ENCODE assay signal across 8 mouse cellular contexts in genomic region chrX:20687519-20688067, GRCm38 (mm10). TPM values are rescaled to one million over a fixed set of nuclear protein-coding genes. Genes with fewer than 3 reads are reported as not detected.
DNase-seq lines count a peak whose midpoint lies in the region; ATAC-seq and TF ChIP-seq lines count a peak whose summit lies in the region.

Gene Cdk16 (plus strand): TSS chrX:20687954.

- peaks cover 39% of the 10 kb centered on the region for H3K4me1 ChIP-seq in erythroblast, embryonic 14.5 days (ENCODE audit: control insufficient read depth)
- H3K4me1 ChIP-seq in heart, embryonic 11.5 days (ENCODE audit: control insufficient read depth, insufficient read depth, low read length) = no peaks in the 10 kb centered on the region
- H3K4me1 ChIP-seq in liver, embryonic 13.5 days (replicated peaks) = peaks cover 25% of the 10 kb centered on the region
- peaks cover 4% of the 10 kb centered on the region; the same call in 1 of the 2 replicates for H3K4me1 ChIP-seq in stomach, embryonic 16.5 days (ENCODE audit: control insufficient read depth, insufficient read depth, low read length)

- peak; percentile 4; the same call in 1 of the 2 replicates for TF ChIP-seq POLR2A in brain, embryonic 14.5 days (IDR thresholded peaks at IDR 0.05; ENCODE audit: borderline replicate concordance, extremely low read depth, insufficient read depth, insufficient read length, poor library complexity, severe bottlenecking)

- H3K4me3 ChIP-seq in erythroblast, embryonic 14.5 days (replicated peaks) = peak within 1 kb of the TSS; percentile 88
- peak within 1 kb of the TSS; percentile 67 for H3K4me3 ChIP-seq in heart, embryonic 11.5 days (ENCODE audit: low read depth, low read length)
- H3K4me3 ChIP-seq in liver, embryonic 13.5 days (replicated peaks) = peak within 1 kb of the TSS; percentile 81
- H3K4me3 ChIP-seq in stomach, embryonic 16.5 days (replicated peaks; ENCODE audit: low read length) = peak within 1 kb of the TSS; percentile 69

- WGBS in heart, embryonic 11.5 days (ENCODE audit: insufficient replicate concordance) = 15% methylated on average over 16 of the region's 16 CpGs
- WGBS in liver, embryonic 13.5 days (ENCODE audit: insufficient replicate concordance) = 10% methylated on average over 16 of the region's 16 CpGs
- WGBS in stomach, embryonic 16.5 days = 14% methylated on average over 16 of the region's 16 CpGs

- ATAC-seq in heart, embryonic 11.5 days (replicated peaks; ENCODE audit: insufficient number of reproducible peaks, low FRiP score, low TSS enrichment) = peak; percentile 91
- ATAC-seq in liver, embryonic 13.5 days (ENCODE audit: low read depth) = peak; percentile 92
- peak; percentile 95 for ATAC-seq in stomach, embryonic 16.5 days (ENCODE audit: insufficient read depth, low FRiP score)

- H3K27ac ChIP-seq in heart, embryonic 11.5 days (ENCODE audit: low read depth, low read length) = peak within 1 kb of the TSS; percentile 97
- H3K27ac ChIP-seq in liver, embryonic 13.5 days = peak within 1 kb of the TSS; percentile 90
- peak within 1 kb of the TSS; percentile 97 for H3K27ac ChIP-seq in stomach, embryonic 16.5 days (ENCODE audit: low read length)

- H3K9ac ChIP-seq in heart, embryonic 11.5 days (ENCODE audit: low read depth, low read length) = peak within 1 kb of the TSS; percentile 87
- H3K9ac ChIP-seq in liver, embryonic 13.5 days = peak within 1 kb of the TSS; percentile 94
- H3K9ac ChIP-seq in stomach, embryonic 16.5 days (ENCODE audit: low read length) = peak within 1 kb of the TSS; percentile 92

- H3K27me3 ChIP-seq in erythroblast, embryonic 14.5 days (ENCODE audit: control insufficient read depth) = no peaks in the 10 kb centered on the region
- no peaks in the 10 kb centered on the region for H3K27me3 ChIP-seq in heart, embryonic 11.5 days (ENCODE audit: control insufficient read depth, insufficient read depth, low read length)
- H3K27me3 ChIP-seq in liver, embryonic 13.5 days = no peaks in the 10 kb centered on the region
- no peaks in the 10 kb centered on the region for H3K27me3 ChIP-seq in stomach, embryonic 16.5 days (ENCODE audit: control insufficient read depth, insufficient read depth, low read length)

- no peak for TF ChIP-seq CTCF in brain, embryonic 14.5 days (IDR thresholded peaks at IDR 0.05; ENCODE audit: borderline replicate concordance, extremely low read depth, insufficient read depth, insufficient read length)

- peaks cover 44% of the 10 kb centered on the region for H3K36me3 ChIP-seq in erythroblast, embryonic 14.5 days (ENCODE audit: control insufficient read depth)
- H3K36me3 ChIP-seq in heart, embryonic 11.5 days (ENCODE audit: control insufficient read depth, insufficient read depth, low read length) = peaks cover 3% of the 10 kb centered on the region; the same call in 1 of the 2 replicates
- peaks cover 13% of the 10 kb centered on the region for H3K36me3 ChIP-seq in liver, embryonic 13.5 days
- 0 out of 2 replicates have a peak, but pooled peaks cover 5% of the 10 kb centered on the region for H3K36me3 ChIP-seq in stomach, embryonic 16.5 days (ENCODE audit: control insufficient read depth, insufficient read depth, low read length)

- H3K9me3 ChIP-seq in erythroblast, embryonic 14.5 days (ENCODE audit: control insufficient read depth, low read length) = peaks cover 2% of the 10 kb centered on the region; the same call in 1 of the 2 replicates
- no peaks in the 10 kb centered on the region for H3K9me3 ChIP-seq in heart, embryonic 11.5 days (replicated peaks; ENCODE audit: control insufficient read depth, low read length)
- H3K9me3 ChIP-seq in liver, embryonic 13.5 days (replicated peaks) = no peaks in the 10 kb centered on the region
- no peaks in the 10 kb centered on the region for H3K9me3 ChIP-seq in stomach, embryonic 16.5 days (replicated peaks; ENCODE audit: control insufficient read depth, low read length)

- DNase-seq in CD4-positive helper T cell, adult 2 months (ENCODE audit: low read depth, low spot score) = peak; percentile 94
- DNase-seq in brain, embryonic 14.5 days (ENCODE audit: low read depth) = peak; percentile 97
- DNase-seq in kidney, postnatal 14 days = peak; percentile 93
- DNase-seq in liver, embryonic 13.5 days = peak; percentile 84
- DNase-seq in neural tube, embryonic 10.5 days (ENCODE audit: extremely low spot score, low spot score) = peak; percentile 71

- peak within 1 kb of the TSS; percentile 74 for H3K4me2 ChIP-seq in heart, embryonic 11.5 days
- peak within 1 kb of the TSS; percentile 80 for H3K4me2 ChIP-seq in liver, embryonic 13.5 days
- peak within 1 kb of the TSS; percentile 63 for H3K4me2 ChIP-seq in stomach, embryonic 16.5 days (ENCODE audit: low read depth, low read length)

RNA-seq across cellular contexts. Expression of gene Cdk16, which starts in this region (rescaled TPM):
- 251 and 271 TPM in 2 replicates for polyA plus RNA-seq in brain, embryonic 14.5 days (2012; rRNA removed)
- 21.2 and 23.7 TPM in 2 replicates for polyA plus RNA-seq in erythroblast, embryonic 14.5 days (2012)
- 77.1 and 89.3 TPM in 2 replicates for polyA plus RNA-seq in heart, embryonic 11.5 days (2014; fragmentation: Nextera tagmentation; extraction: Ambion mirVana)
- polyA plus RNA-seq in liver, embryonic 13.5 days (2015; fragmentation: Nextera tagmentation; extraction: Ambion mirVana) = 32.0 and 36.7 TPM in 2 replicates
- polyA plus RNA-seq in stomach, embryonic 16.5 days (2015; fragmentation: Nextera tagmentation; extraction: Ambion mirVana) = 73.6 and 77.1 TPM in 2 replicates

Comparison
In these comparisons a context has a peak if more than half of its experiments do, and no peak if none do; other contexts are left out.
1. Peak in every context shown above with its lines: DNase-seq, ATAC-seq, H3K4me3 ChIP-seq and H3K27ac ChIP-seq.